Mouse (Mus musculus): ENCODE measurements around the gene Phtf2.

DNA sequence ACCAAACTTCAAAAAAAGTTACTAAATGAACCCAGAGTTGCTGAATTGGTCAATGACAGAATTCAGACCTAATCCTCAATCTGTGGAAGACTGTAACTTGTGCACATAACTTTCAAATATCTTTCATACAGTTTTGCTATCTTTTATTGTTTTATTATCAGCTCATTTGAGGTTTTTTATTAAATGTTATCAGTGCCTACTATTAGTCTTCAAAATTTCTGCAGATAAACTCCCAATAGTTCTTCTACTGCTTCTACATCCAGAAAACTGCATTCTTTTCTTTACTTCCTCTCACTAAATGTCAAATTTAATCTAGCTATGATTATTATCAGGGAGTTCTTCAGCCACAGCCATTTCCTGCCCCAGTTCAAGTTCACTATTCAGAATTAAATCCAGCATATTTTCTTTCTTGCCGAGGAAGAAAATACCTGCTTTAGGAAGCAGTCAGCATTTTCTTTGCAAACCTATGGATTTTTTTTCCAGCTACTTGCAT lies 4.9 kb downstream of the Phtf2 start:
- TF ChIP-seq POLR2AphosphoS2 (IDR thresholded peaks at IDR 0.05; ENCODE audit: insufficient read length, low read depth), result no peak
- no peak for TF ChIP-seq POLR2A (IDR thresholded peaks at IDR 0.05; ENCODE audit: insufficient read length, low read depth)
- no peak for TF ChIP-seq SRF (IDR thresholded peaks at IDR 0.05; ENCODE audit: control insufficient read depth, insufficient read length, low read depth)
- TF ChIP-seq TCF12 (IDR thresholded peaks at IDR 0.05; ENCODE audit: insufficient read depth, poor library complexity, severe bottlenecking), result no peak
- no peak for TF ChIP-seq MYOD1 (IDR thresholded peaks at IDR 0.05; ENCODE audit: control insufficient read depth in 1 of 3, insufficient read length in 2 of 3, low read depth in 2 of 3)
- TF ChIP-seq E2F4 (IDR thresholded peaks at IDR 0.05; ENCODE audit: insufficient read depth), result no peak
- TF ChIP-seq CEBPB (IDR thresholded peaks at IDR 0.05; ENCODE audit: insufficient read depth, poor library complexity, severe bottlenecking), result no peak
- no peak for TF ChIP-seq MYOG (IDR thresholded peaks at IDR 0.05; ENCODE audit: control insufficient read depth in 1 of 3, insufficient read depth in 1 of 3, insufficient read length in 2 of 3, low read depth in 2 of 3)
- TF ChIP-seq MAX (IDR thresholded peaks at IDR 0.05; ENCODE audit: low read depth), result no peak
- TF ChIP-seq USF1 (IDR thresholded peaks at IDR 0.05; ENCODE audit: low read depth), result no peak
- no peak for TF ChIP-seq TCF3 (IDR thresholded peaks at IDR 0.05; ENCODE audit: insufficient read length, low read depth)

All from myocyte (in vitro differentiated cells).